Mouse (Mus musculus): ENCODE results near the gene Pfas.
A peak's percentile ranks its signal among the peaks of the same experiment; 100 is the strongest.
"Not testable (repeated sequence)": the region's sequence is repeated elsewhere in the genome, so short reads cannot be mapped to it uniquely, and the experiment has no call there.

Gene Pfas

DNA sequence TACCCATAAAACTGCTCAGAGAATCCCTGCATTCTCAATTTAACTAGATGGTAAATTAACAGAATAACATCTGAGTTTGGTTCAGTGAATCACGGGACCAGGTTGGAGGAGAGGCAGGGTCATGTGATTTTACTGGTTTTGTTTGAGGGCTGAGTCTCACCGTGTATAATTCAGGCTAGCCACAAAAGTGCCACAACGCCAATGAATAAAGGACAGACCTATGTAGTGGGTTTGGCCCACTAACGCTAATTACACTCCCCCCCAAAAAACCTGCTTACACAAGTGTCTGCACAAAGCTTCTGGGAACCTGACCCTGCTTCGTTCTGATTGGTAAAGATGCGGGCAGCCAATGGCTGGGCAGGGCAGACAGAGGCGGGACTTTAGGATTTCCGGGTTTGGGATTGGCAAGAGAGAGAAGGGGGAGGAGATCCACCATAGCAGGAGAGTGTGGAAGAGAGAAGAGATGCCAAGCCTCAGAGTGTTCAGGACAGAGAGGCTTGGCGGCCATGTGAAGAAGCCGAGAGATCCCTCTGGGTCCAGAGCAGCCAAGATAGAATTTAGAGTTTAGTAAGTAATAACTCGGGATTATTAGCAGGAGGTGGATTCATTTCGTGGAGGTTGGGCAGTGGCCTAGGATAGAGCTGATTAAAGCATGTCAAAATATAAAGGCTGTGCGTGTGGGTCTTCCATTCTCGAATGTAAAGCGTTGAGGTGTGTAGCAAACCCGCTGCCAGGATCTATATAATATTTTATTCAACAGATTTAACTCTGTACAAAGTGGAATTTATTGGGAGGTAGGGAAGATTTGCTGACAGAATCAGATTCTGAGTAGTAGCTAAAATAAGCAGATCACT is 68.6 kb downstream of the Pfas start:
- peak; percentile 80 for DNase-seq (ENCODE audit: low spot score in 2 of 2)

DNA sequence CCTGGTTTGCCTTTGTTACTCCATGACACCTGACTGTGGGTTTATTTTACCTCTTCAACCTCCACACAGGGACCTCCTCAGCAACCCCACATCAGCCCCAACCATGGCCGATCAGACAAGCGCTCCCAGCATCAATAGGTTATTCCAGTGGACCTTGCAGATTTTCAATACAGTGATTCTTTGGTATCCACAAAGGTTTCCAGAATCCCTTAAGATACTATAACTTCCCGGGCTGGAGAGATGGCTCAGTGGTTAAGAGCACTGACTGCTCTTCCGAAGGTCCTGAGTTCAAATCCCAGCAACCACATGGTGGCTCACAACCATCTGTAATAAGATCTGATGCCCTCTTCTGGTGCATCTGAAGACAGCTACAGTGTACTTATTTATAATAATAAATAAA is 71.3 kb downstream of the Pfas start:
- DNase-seq (ENCODE audit: low spot score in 2 of 2): not testable (repeated sequence)
